Mouse (Mus musculus) heart, adult 2 months (tissue): ENCODE data around the gene Sec14l1.

ENCODE experiments used
- CTCF ChIP-seq: fragments of 200-600 bp; IDR thresholded peaks from 2 replicates; pipeline ENCODE4 v1.8.1; 2022; ENCODE audit warnings: antibody characterized with exemption, mild to moderate bottlenecking, moderate library complexity
- EP300 ChIP-seq: fragments of 200-500 bp; IDR thresholded peaks from 2 replicates; pipeline ENCODE4 v1.6.1; 2011; ENCODE audit warnings: low read depth, low read length, control low read depth; ENCODE audit not compliant: insufficient read depth
- POLR2A ChIP-seq: fragments of 200-500 bp; IDR thresholded peaks from 2 replicates; pipeline ENCODE4 v1.6.1; 2011; ENCODE audit warnings: mild to moderate bottlenecking, low read depth, low read length, control low read depth; ENCODE audit not compliant: insufficient read depth

DNA sequence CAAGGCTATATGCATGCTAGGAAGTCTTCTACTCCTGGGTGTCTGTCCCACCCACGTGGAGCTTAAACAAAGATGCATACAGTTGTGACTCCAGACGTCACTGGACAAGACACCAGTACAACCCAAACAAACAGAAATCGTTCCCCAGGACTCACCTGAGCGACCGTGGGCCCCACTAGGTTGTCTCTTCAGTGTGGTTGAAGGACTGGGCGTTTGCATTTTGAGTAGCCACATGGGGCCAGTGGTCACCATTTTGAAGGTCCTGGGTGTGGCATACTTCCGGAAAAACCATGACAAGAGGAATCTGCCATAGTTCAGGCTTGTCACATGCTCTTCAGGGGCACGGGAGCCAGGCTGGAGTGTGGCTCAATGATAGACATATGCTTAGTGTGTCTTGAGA is 37.1 kb upstream of the Sec14l1 start:
- TF ChIP-seq CTCF (no peak), POLR2A (no peak), EP300 (no peak)
